Mouse (Mus musculus): ENCODE results near the gene Kif5c. TPM values are rescaled to one million over a fixed set of nuclear protein-coding genes. Genes with fewer than 3 reads are reported as not detected.

Kif5c gene
- total RNA-seq, 2 experiments from 2014 or later, result 0.79 to 0.80 TPM

GRCm38 (mm10) chr2:49620626-49621117 is 1.6 kb downstream of the Kif5c start:
- intact Hi-C loops (cut with DNase I), result no loop called here
- no peak for DNase-seq

- intact Hi-C loops (cut with DNase I), result no loop called here
- no peak for DNase-seq
Observed at GRCm38 (mm10) chr2:49621234-49621633, 2.1 kb downstream of the Kif5c start.

- no peak for DNase-seq
Observed at GRCm38 (mm10) chr2:49625581-49625980, 6.5 kb downstream of the Kif5c start.

GRCm38 (mm10) chr2:49627611-49628010 is 8.5 kb downstream of the Kif5c start:
- no peak for DNase-seq
- intact Hi-C loops (cut with DNase I), result no loop called here

More at GRCm38 (mm10) chr2:49625581-49625980, 6.5 kb downstream of the Kif5c start:
- intact Hi-C loops (cut with DNase I), result no loop called here

- intact Hi-C loops (cut with DNase I), result no loop called here
- DNase-seq, result no peak
Observed at GRCm38 (mm10) chr2:49628094-49628705, 9.1 kb downstream of the Kif5c start.

GRCm38 (mm10) chr2:49629181-49629580 is 10.1 kb downstream of the Kif5c start:
- DNase-seq, result no peak
- intact Hi-C loops (cut with DNase I), result no loop called here

GRCm38 (mm10) chr2:49630636-49631035 is 11.5 kb downstream of the Kif5c start:
- intact Hi-C loops (cut with DNase I), result no loop called here
- DNase-seq, result peak in 1 of 2 experiments; percentile 35

GRCm38 (mm10) chr2:49633231-49633630 is 14.1 kb downstream of the Kif5c start:
- DNase-seq, result no peak
- intact Hi-C loops (cut with DNase I), result no loop called here

GRCm38 (mm10) chr2:49642761-49643160 is 23.7 kb downstream of the Kif5c start:
- intact Hi-C loops (cut with DNase I), result no loop called here
- DNase-seq, result no peak

GRCm38 (mm10) chr2:49643756-49644155 is 24.7 kb downstream of the Kif5c start:
- no peak for DNase-seq
- intact Hi-C loops (cut with DNase I), result no loop called here

- no peak for DNase-seq
- intact Hi-C loops (cut with DNase I), result no loop called here
Observed at GRCm38 (mm10) chr2:49647591-49647990, 28.5 kb downstream of the Kif5c start.

- DNase-seq, result no peak
- intact Hi-C loops (cut with DNase I), result no loop called here
Observed at GRCm38 (mm10) chr2:49648344-49648743, 29.2 kb downstream of the Kif5c start.

- no peak for DNase-seq
Observed at GRCm38 (mm10) chr2:49648806-49649205, 29.7 kb downstream of the Kif5c start.

GRCm38 (mm10) chr2:49649211-49649610 is 30.1 kb downstream of the Kif5c start:
- DNase-seq, result peak in 1 of 2 experiments; percentile 14

More at GRCm38 (mm10) chr2:49648806-49649205, 29.7 kb downstream of the Kif5c start:
- intact Hi-C loops (cut with DNase I), result no loop called here

GRCm38 (mm10) chr2:49651737-49652136 is 32.6 kb downstream of the Kif5c start:
- intact Hi-C loops (cut with DNase I), result no loop called here
- no peak for DNase-seq

More at GRCm38 (mm10) chr2:49649211-49649610, 30.1 kb downstream of the Kif5c start:
- intact Hi-C loops (cut with DNase I), result no loop called here

GRCm38 (mm10) chr2:49654606-49655005 is 35.5 kb downstream of the Kif5c start:
- intact Hi-C loops (cut with DNase I), result no loop called here
- no peak for DNase-seq

- intact Hi-C loops (cut with DNase I), result no loop called here
- peak in 1 of 2 experiments; percentile 4 for DNase-seq
Observed at GRCm38 (mm10) chr2:49655195-49655873, 36.2 kb downstream of the Kif5c start.

GRCm38 (mm10) chr2:49655874-49656195 is 36.7 kb downstream of the Kif5c start:
- no peak for DNase-seq
- intact Hi-C loops (cut with DNase I), result no loop called here

GRCm38 (mm10) chr2:49656988-49657387 is 37.9 kb downstream of the Kif5c start:
- no peak for DNase-seq
- intact Hi-C loops (cut with DNase I), result no loop called here

GRCm38 (mm10) chr2:49657666-49658065 is 38.6 kb downstream of the Kif5c start:
- intact Hi-C loops (cut with DNase I), result no loop called here
- DNase-seq, result no peak

GRCm38 (mm10) chr2:49658988-49659387 is 39.9 kb downstream of the Kif5c start:
- intact Hi-C loops (cut with DNase I), result no loop called here
- DNase-seq, result no peak

GRCm38 (mm10) chr2:49659964-49660363 is 40.9 kb downstream of the Kif5c start:
- intact Hi-C loops (cut with DNase I), result no loop called here
- DNase-seq, result no peak

Data from heart, postnatal 14 days (tissue).